Mouse (Mus musculus) embryonic fibroblast, embryonic 13.5 days (primary cell): ENCODE measurements around the gene Klf12. TPM values are rescaled to one million over a fixed set of nuclear protein-coding genes. Genes with fewer than 3 reads are reported as not detected.
A peak's percentile ranks its signal among the peaks of the same experiment; 100 is the strongest.

Source experiments
- H3K27ac ChIP-seq: 2 replicates; pipeline ENCODE4 v1.5.1; 2012; ENCODE audit warnings: low read length, control low read depth, inconsistent platforms; ENCODE audit not compliant: insufficient read depth
- H3K4me1 ChIP-seq: 2 replicates; pipeline ENCODE4 v1.6.1; 2011; ENCODE audit warnings: low read length; ENCODE audit not compliant: control insufficient read depth, insufficient read depth
- H3K4me3 ChIP-seq: 2 replicates; pipeline ENCODE4 v1.5.1; 2011; ENCODE audit warnings: mild to moderate bottlenecking, control low read depth, low read length; ENCODE audit not compliant: insufficient read depth
- CTCF ChIP-seq: IDR thresholded peaks from 2 replicates; pipeline ENCODE4 v1.5.1; 2011; ENCODE audit warnings: mild to moderate bottlenecking, control low read depth, low read length, moderate library complexity, borderline replicate concordance; ENCODE audit not compliant: insufficient read depth
- POLR2A ChIP-seq: IDR thresholded peaks from 2 replicates; pipeline ENCODE4 v1.6.1; 2011; ENCODE audit warnings: low read depth, mild to moderate bottlenecking, control low read depth, low read length, moderate library complexity
- polyA plus RNA-seq: library from polyadenylated mRNA; stranded (reverse); fragments of >200 nt; gene quantifications from 2 replicates; pipeline ENCODE4 v1.2.4, GENCODE M21; 2011; ENCODE audit warnings: low read depth; ENCODE audit not compliant: missing spikeins, insufficient read length

Klf12 gene
- polyA plus RNA-seq: 10.4 and 13.0 TPM in 2 replicates

- TF ChIP-seq POLR2A (peak; percentile 66), CTCF (no peak)
- peak within 1 kb of the TSS; percentile 98 for H3K4me3 ChIP-seq
- 0 out of 2 replicates have a peak, but pooled peaks cover 2% of the 10 kb centered on the region for H3K4me1 ChIP-seq
- H3K27ac ChIP-seq: peak within 1 kb of the TSS; percentile 5; the same call in 1 of the 2 replicates
Observed at GRCm38 (mm10) chr14:100284119-100284860, at the start of gene Klf12. Klf12 (minus strand) TSS chr14:100284679.

DNA sequence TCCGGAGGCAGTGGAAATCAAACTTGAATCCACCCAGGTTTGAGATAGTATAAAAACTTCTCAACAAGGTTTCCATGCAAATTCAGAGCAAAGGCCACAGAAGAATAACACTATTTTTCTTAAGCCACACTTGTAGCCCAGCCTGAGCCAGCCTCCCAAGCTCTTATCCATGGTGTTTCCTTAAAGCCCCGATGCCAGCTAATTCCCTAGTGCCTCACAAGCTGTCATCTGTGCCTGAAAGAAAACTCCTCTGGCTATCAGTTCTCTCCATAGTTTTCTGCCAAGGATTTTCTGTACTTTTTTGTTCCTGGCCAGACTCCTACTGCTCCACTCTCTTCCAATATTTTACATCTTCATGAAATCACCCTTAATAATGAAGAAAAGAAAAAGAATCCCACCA lies 48.9 kb upstream of the Klf12 start:
- Histone ChIP-seq H3K4me3 (no peak overlapping the region), H3K27ac (no peak overlapping the region), H3K4me1 (no peaks in the 10 kb centered on the region)
- TF ChIP-seq CTCF: no peak
- TF ChIP-seq POLR2A: no peak

DNA sequence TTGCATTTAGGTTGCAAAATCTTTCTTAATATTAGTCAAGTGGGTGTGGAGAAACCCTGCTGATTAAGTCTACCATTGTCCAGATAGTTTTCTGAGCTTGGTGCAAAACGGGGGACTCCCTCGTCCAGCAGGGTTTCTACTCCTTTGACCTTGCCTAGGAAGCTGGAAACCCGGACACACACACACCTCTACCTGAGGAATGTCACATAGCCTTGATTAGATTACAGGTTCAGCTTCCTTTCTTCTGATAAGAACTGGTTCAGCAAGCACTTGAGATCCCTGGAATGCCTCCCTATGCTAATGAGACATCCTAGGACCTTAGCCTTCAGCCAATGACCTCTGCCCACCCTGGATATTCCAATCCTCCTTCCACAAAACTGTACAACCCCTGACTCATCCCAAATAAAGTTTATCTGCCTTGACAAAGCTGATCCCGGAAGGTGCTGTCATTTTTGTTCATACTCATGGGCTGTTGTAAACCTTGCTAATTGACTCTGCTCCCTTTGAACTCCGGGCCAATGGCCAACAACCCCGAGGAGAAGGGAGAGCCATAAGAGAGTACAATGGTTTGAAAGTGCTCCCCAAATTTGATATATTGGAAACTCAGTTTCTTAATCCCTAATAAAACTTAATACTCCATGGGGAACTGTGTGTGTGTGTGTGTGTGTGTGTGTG lies 44.3 kb upstream of the Klf12 start:
- Histone ChIP-seq H3K4me1 (no peaks in the 10 kb centered on the region), H3K27ac (no peak overlapping the region), H3K4me3 (no peak overlapping the region)
- TF ChIP-seq CTCF (no peak), POLR2A (no peak)

DNA sequence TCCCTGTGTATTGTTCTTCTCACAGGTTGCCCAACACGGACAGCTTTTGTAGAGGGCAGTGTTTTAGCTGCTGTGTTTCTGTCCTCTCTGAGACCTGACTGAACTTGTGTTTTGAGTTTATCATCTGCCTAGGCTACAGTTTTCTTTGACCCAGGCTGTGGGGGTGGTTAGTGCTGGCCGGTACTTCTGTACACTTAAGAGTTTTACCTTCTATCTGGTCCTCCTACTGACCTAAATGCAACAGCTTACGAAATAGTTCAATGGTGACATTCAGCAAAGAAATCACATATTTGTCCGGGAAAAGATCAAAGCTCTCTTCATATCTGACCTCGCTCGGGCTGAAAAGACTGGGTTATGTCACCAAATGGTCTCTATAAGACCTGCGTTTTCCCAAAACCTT lies 39.8 kb upstream of the Klf12 start:
- no peak overlapping the region for H3K27ac ChIP-seq
- no peaks in the 10 kb centered on the region for H3K4me1 ChIP-seq
- no peak overlapping the region for H3K4me3 ChIP-seq
- TF ChIP-seq POLR2A: no peak
- no peak for TF ChIP-seq CTCF

DNA sequence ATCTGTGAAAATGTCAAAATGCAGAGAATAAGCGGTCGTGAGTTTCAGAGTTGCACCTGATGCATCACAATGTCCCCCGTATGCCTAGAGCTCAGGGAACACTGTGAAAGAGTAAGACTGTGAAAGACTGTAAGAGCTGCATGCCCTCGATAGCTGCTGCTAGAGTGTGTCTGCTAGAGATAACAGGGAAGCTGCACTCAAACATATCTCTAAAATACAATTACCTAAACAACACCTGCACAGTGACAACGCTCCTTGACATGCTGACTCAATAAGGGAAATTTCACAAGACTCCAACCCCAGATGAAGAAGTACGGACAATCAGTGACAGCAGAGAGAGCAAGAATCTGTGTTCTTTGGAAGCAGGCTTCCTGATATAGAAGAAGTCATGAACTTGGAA lies 37.5 kb upstream of the Klf12 start:
- no peak overlapping the region for H3K27ac ChIP-seq
- H3K4me1 ChIP-seq: no peaks in the 10 kb centered on the region
- TF ChIP-seq CTCF: no peak
- no peak overlapping the region for H3K4me3 ChIP-seq

GRCm38 (mm10) chr14:100316780-100317179 lies 32.3 kb upstream of the Klf12 start:
- Histone ChIP-seq H3K4me1 (no peaks in the 10 kb centered on the region), H3K4me3 (no peak overlapping the region), H3K27ac (no peak overlapping the region)
- TF ChIP-seq POLR2A (no peak), CTCF (no peak)

DNA sequence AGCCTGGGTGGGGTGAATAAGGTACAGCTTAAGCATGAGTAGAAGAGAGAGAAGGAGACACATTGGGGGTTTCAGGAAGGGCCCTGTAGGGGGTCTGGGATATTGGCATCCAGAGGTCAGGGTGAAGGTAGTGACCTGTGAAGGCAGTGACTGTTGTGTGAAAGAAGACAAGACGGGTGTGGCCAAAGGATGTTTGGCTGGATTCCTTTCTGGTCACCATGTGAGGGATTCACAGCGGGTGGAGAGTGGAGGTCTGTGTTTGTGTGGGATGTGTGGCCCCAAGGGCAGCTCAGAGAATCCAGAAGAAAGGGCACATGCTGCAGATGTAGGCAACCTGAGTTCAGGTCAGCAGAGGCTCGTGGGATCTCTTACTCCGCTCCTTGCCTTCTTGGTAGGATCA lies 29.6 kb upstream of the Klf12 start:
- no peak for TF ChIP-seq CTCF
- TF ChIP-seq POLR2A: no peak
- Histone ChIP-seq H3K4me3 (no peak overlapping the region), H3K27ac (no peak overlapping the region), H3K4me1 (no peaks in the 10 kb centered on the region)

DNA sequence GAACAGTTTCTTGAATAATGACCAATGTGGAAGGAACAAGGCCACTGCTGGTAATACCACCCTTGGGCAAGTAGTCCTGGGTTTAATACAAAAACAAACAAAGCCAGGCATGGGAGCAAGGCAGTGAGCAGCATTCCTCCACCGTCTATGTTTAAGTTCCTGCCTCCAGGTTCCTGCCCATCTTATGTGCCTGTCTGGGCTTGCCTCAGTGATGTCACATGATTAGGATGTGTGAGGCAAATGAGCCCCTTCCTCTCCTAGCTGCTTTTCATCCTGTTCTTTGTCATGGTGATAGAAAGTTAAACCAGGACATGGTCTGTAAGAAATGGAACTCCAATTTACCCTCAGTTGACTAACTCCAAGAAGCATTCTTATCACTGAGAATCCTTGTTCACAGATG lies 16.4 kb upstream of the Klf12 start:
- Histone ChIP-seq H3K27ac (no peak overlapping the region), H3K4me3 (no peak overlapping the region), H3K4me1 (no peaks in the 10 kb centered on the region)
- TF ChIP-seq POLR2A (no peak), CTCF (no peak)

DNA sequence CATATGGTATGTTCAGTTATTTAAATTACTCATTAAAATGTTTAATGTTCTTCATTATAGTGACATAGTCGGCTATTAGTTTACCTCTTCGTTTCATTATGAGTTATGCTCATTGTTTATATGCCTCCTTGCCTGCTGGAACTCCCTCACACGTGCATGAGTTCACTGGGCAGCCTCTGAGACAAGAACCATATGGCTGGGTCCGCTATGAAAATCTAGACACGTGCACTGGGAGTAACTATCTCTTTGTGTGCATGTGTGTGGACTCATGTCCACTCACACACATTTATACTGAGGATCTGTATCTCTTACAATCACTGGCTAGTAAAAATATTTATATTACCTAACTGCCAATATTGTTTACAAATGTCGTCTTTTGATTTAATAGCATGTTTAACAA lies 14.4 kb upstream of the Klf12 start:
- H3K4me3 ChIP-seq: no peak overlapping the region
- no peaks in the 10 kb centered on the region for H3K4me1 ChIP-seq
- H3K27ac ChIP-seq: no peak overlapping the region
- TF ChIP-seq POLR2A (no peak), CTCF (no peak)

DNA sequence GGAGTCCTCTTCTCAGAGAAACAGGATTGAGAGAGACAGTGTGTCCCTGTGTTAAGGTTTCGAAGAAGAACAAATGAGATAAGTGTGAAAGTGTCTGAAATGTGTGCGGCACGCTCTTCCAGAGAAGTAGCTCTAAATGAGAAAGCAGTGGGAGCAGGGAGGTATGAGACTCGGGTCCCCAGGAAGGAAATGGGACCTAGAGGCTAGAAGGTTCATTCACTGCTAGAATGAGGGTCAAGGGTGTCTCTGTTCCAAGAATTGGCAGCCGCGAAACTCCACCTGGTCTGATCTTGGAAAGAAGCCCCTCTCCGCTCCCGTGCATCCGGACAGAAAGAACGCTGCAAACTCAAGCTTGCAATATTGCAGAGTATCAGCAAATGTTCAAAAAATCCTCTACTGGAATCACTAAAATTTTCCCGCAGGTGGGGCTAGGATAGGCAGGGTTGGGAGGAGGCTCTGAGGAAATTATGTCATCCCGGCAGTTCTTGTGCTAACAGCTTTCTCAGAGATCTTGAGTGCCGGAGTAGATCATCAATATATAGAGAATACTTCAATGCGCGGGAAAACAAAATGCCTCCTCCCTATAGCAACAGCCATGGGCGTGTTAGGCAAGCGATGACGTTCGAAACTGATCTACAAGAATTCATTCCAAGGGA lies 2.2 kb upstream of the Klf12 start:
- TF ChIP-seq POLR2A (no peak; the same call in 1 of the 2 replicates), CTCF (no peak)
- Histone ChIP-seq H3K4me3 (peak overlapping the region; percentile 62; the same call in 1 of the 2 replicates), H3K27ac (no peak overlapping the region), H3K4me1 (0 out of 2 replicates have a peak, but pooled peaks cover 2% of the 10 kb centered on the region)
